Mouse (Mus musculus) heart, embryonic 14.5 days (tissue): ENCODE data around the gene Cggbp1. TPM values are rescaled to one million over a fixed set of nuclear protein-coding genes. Genes with fewer than 3 reads are reported as not detected.
A peak's percentile ranks its signal among the peaks of the same experiment; 100 is the strongest.
"Not testable (repeated sequence)": the region's sequence is repeated elsewhere in the genome, so short reads cannot be mapped to it uniquely, and the experiment has no call there.

ENCODE experiments used
- ATAC-seq: fragments of 200-750 bp; cut with Nextera tagmentation; 2 replicates; pipeline ENCODE4 v1.8.0; 2017; ENCODE audit warnings: low read depth, moderate TSS enrichment; ENCODE audit not compliant: insufficient number of reproducible peaks, insufficient read depth, low FRiP score
- H3K27ac ChIP-seq, 2 experiments: fragments of 200-500 bp in 1 of 2; fragments of 300-500 bp in 1 of 2; sonication (generic) in 1 of 2; replicated peaks in 1 of 2; 2 replicates each; pipeline ENCODE4 v1.5.1; 2012 to 2014; ENCODE audit warnings: low read depth in 2 of 2, low read length in 2 of 2, control low read depth in 1 of 2, mild to moderate bottlenecking in 1 of 2, mixed read lengths in 1 of 2; ENCODE audit not compliant: control insufficient read depth in 1 of 2, insufficient read depth in 1 of 2
- H3K27me3 ChIP-seq: fragments of 300-500 bp; sonication (generic); 2 replicates; pipeline ENCODE4 v1.6.1; 2014; ENCODE audit warnings: mild to moderate bottlenecking, low read length, control low read depth; ENCODE audit not compliant: control insufficient read depth, insufficient read depth
- H3K36me3 ChIP-seq: fragments of 300-500 bp; sonication (generic); 2 replicates; pipeline ENCODE4 v1.6.1; 2014; ENCODE audit warnings: mild to moderate bottlenecking, control low read depth, low read length, mixed read lengths; ENCODE audit not compliant: control insufficient read depth, insufficient read depth
- H3K4me1 ChIP-seq, 2 experiments: fragments of 200-500 bp in 1 of 2; fragments of 300-500 bp in 1 of 2; sonication (generic) in 1 of 2; 2 replicates each; pipeline ENCODE4 v1.6.1; 2012 to 2014; ENCODE audit warnings: low read length in 2 of 2, control low read depth in 1 of 2, mixed read lengths in 1 of 2; ENCODE audit not compliant: control insufficient read depth in 2 of 2, insufficient read depth in 2 of 2
- H3K4me2 ChIP-seq: fragments of 300-500 bp; sonication (generic); 2 replicates; pipeline ENCODE4 v1.6.1; 2014; ENCODE audit warnings: mild to moderate bottlenecking, low read length
- H3K4me3 ChIP-seq, 2 experiments: fragments of 200-500 bp in 1 of 2; fragments of 300-500 bp in 1 of 2; sonication (generic) in 1 of 2; 2 replicates each; pipeline ENCODE4 v1.5.1; 2012 to 2014; ENCODE audit warnings: low read length in 2 of 2, mild to moderate bottlenecking in 2 of 2, control low read depth in 1 of 2, low read depth in 1 of 2, moderate library complexity in 1 of 2; ENCODE audit not compliant: control insufficient read depth in 1 of 2, insufficient read depth in 1 of 2
- H3K9ac ChIP-seq: fragments of 300-500 bp; sonication (generic); 2 replicates; pipeline ENCODE4 v1.6.1; 2014; ENCODE audit warnings: mild to moderate bottlenecking, low read length
- H3K9me3 ChIP-seq: fragments of 300-500 bp; sonication (generic); 2 replicates; pipeline ENCODE4 v1.6.1; 2016; ENCODE audit warnings: low read length, control low read depth; ENCODE audit not compliant: control insufficient read depth
- WGBS: fragments of 180-500 bp; shearing (Covaris S2); extraction: QIAGEN DNeasy Blood & Tissue Kit; methylation state at CpG from one replicate; pipeline ENCODE4 v1.1.7; 2014; 5-methylcytosine and 5-hydroxymethylcytosine counted together
- polyA plus RNA-seq: library from polyadenylated mRNA; unstranded; fragments of >200 nt; fragmentation: Nextera tagmentation; extraction: Ambion mirVana; gene quantifications from 2 replicates; pipeline ENCODE4 v1.2.1, GENCODE M21; 2014

Cggbp1 gene
- polyA plus RNA-seq, 1 experiment from 2014 or later, result 65.2 TPM

DNA sequence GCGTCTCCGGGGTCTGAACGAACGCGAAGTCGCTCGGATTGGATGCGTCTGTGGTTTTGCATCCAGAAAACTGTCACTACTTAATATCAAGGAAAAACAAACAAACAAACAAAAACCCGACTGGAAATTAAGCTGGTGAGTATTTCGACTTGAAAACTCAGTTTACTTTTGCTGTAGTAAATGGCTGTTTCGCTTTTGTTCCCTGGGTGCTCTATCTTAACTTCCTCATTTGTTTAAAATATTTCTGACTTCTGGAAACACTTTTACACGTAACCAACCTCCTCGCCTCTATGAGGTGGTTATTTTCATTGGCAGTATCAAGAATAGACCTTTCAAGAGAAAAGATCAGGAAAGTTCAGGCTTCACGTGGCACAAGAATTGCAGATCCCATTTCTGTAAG is 1.1 kb downstream of the Cggbp1 start:
- H3K9me3 ChIP-seq, result no peaks in the 10 kb centered on the region
- peak overlapping the region; percentile 64 to 95 for H3K4me3 ChIP-seq
- no peaks in the 10 kb centered on the region for H3K27me3 ChIP-seq
- peaks cover 2 to 20% of the 10 kb centered on the region in 2 experiments for H3K4me1 ChIP-seq
- H3K9ac ChIP-seq, result peak overlapping the region; percentile 93
- H3K4me2 ChIP-seq, result peak overlapping the region; percentile 69
- H3K27ac ChIP-seq, result peak overlapping the region; percentile 98
- peaks cover 43% of the 10 kb centered on the region for H3K36me3 ChIP-seq
- WGBS, result 3% methylated on average over 14 of the region's 14 CpGs
- ATAC-seq, result no peak

DNA sequence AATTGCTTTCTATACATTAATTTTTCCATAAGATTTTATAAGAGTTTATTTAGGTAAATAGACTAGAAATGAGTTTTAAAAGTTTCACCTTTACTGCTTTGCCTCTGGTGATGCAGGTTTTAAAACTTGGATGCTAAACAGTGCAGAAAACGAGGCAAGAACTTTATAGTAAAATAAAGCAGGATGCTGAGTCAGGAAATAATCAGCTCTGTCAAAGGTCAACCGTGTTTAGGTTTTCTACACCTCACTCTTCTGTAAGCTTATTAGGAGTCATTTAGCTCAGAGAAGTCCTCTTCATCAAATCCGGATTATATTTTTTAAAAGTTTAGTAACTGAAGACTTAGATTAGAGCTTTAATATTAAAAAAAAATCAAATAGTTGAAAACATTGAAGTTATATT is 5.2 kb downstream of the Cggbp1 start:
- no peak for ATAC-seq

DNA sequence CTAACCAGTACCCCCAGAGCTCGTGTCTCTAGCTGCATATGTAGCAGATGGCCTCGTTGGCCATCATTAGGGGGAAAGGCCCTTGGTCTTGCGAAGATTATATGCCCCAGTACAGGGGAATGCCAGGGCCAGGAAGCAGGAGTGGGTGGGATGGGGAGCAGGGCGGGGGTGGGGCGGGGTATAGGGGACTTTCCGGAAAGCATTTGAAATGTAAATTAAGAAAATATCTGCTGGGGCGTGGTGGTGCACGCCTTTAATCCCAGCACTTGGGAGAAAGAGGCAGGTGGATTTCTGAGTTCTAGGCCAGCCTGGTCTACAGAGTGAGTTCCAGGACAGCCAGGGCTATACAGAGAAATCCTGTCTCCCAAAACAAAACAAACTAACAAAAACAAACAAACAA is 14.0 kb downstream of the Cggbp1 start:
- not testable (repeated sequence) for H3K4me3 ChIP-seq, H3K27ac ChIP-seq, H3K36me3 ChIP-seq, H3K4me2 ChIP-seq, H3K9ac ChIP-seq, H3K4me1 ChIP-seq, H3K9me3 ChIP-seq, ATAC-seq, H3K27me3 ChIP-seq
- 80% methylated on average over 8 of the region's 8 CpGs for WGBS

More for the DNA sequence above, 5.2 kb downstream of the Cggbp1 start:
- H3K4me3 ChIP-seq, result no peak overlapping the region
- H3K27ac ChIP-seq, result no peak overlapping the region
- H3K36me3 ChIP-seq, result peaks cover 47% of the 10 kb centered on the region
- no peaks in the 10 kb centered on the region for H3K27me3 ChIP-seq
- H3K9ac ChIP-seq, result no peak overlapping the region
- no peaks in the 10 kb centered on the region for H3K9me3 ChIP-seq
- H3K4me1 ChIP-seq, result peaks cover 2 to 16% of the 10 kb centered on the region in 2 experiments
- no peak overlapping the region for H3K4me2 ChIP-seq
- WGBS, result 82% methylated on average over 3 of the region's 3 CpGs

DNA sequence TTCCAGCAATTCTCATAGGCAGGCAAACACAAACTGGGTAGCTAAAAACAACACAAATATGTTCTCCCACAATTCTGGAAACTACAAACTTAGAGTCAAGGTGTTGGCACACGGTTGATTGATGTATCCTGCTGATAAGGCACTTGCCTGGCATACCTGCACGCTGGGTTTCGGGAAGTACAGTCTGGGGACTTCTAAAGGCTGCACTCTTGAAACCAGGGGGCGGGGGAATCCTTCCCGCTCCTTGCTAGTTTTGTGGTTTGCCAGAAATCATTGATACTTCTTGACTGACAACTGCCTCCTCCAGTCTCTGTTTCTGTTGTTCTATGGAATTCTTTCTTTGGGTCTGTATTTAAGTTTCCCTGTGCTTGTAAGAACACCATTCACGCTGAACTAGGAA is 16.8 kb downstream of the Cggbp1 start:
- Histone ChIP-seq H3K27me3 (no peaks in the 10 kb centered on the region), H3K27ac (no peak overlapping the region), H3K4me2 (no peak overlapping the region), H3K9me3 (no peaks in the 10 kb centered on the region), H3K4me3 (no peak overlapping the region), H3K4me1 (no peaks in the 10 kb centered on the region), H3K9ac (no peak overlapping the region), H3K36me3 (no peaks in the 10 kb centered on the region)
- 47% methylated on average over 6 of the region's 6 CpGs for WGBS
- no peak for ATAC-seq

DNA sequence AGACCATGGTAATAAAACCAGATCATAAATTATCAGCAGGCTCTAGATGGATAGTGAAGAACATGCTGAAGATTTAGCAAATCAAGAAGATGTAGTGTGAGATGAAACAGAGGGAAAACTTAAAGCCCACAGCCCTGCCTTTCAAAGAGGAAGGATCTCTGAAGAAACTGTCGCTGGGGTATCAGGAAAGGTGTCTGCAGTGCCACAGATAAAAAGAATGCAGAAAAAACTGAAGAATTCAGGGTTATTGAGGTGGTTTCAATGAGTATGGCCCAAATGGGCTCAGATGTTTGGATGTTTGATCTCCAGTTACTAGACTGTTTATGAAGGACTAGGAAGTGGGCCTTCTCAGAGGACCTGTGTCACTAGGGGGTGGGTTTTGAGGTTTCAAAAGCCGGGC is 17.8 kb downstream of the Cggbp1 start:
- ATAC-seq, result no peak
- Histone ChIP-seq H3K9me3 (no peaks in the 10 kb centered on the region), H3K4me1 (no peaks in the 10 kb centered on the region), H3K27me3 (no peaks in the 10 kb centered on the region), H3K9ac (no peak overlapping the region), H3K4me3 (no peak overlapping the region), H3K27ac (no peak overlapping the region), H3K4me2 (no peak overlapping the region), H3K36me3 (no peaks in the 10 kb centered on the region)
- WGBS, result 82% methylated on average over 2 of the region's 2 CpGs

DNA sequence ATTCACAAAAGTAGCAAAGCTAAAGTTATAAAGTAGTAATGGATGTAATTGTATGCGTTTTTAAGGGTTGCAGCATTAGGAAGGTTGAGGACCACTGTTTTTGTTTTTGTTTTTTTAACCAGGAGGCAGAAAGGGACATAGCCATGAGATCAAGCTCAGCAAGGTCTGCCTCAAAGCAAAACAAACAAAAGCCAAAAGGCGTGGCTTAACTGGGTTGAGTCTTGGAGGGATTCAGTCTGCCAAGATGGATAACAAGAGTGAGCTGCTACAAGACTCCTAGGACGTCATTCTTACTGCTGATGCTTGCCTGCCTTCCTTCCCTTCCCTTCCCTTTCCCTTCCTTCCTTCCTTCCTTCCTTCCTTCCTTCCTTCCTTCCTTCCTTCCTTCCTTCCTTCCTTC is 20.5 kb downstream of the Cggbp1 start:
- 39% methylated on average over 3 of the region's 3 CpGs for WGBS
- Histone ChIP-seq H3K27me3 (no peaks in the 10 kb centered on the region), H3K4me3 (no peak overlapping the region), H3K4me2 (no peak overlapping the region), H3K9me3 (no peaks in the 10 kb centered on the region), H3K36me3 (no peaks in the 10 kb centered on the region), H3K27ac (no peak overlapping the region), H3K9ac (no peak overlapping the region), H3K4me1 (no peaks in the 10 kb centered on the region)
- no peak for ATAC-seq

DNA sequence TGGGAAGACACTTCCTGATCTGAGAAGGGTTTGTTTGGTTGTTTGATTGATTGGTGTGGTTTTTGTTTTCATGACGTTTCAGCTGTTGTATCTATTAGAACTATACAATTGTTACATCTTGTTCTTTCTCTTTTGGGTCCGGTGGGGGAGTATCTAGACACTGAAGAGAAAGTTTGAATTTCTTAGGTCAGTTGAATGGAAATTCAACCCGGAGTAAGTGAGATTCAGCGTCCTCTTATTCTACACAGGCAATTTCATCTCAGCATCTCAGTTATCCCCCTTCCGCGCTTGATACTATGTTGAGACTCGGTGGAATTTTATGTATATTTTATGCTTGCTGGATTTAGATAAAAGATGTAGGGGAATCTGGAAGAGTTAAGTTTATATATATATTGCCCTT is 21.0 kb downstream of the Cggbp1 start:
- H3K4me3 ChIP-seq, result peak overlapping the region; percentile 16 to 61; a peak in 3 of 4 replicates
- H3K9ac ChIP-seq, result peak overlapping the region; percentile 72
- H3K36me3 ChIP-seq, result no peaks in the 10 kb centered on the region
- ATAC-seq, result no peak
- H3K4me1 ChIP-seq, result no peaks in the 10 kb centered on the region
- H3K27ac ChIP-seq, result no peak overlapping the region
- no peaks in the 10 kb centered on the region for H3K9me3 ChIP-seq
- H3K27me3 ChIP-seq, result no peaks in the 10 kb centered on the region
- H3K4me2 ChIP-seq, result peak overlapping the region; percentile 71
- 10% methylated on average over 7 of the region's 7 CpGs for WGBS
